Mouse (Mus musculus): ENCODE measurements around the gene Gbx1. TPM values are rescaled to one million over a fixed set of nuclear protein-coding genes. Genes with fewer than 3 reads are reported as not detected.
A peak's percentile ranks its signal among the peaks of the same experiment; 100 is the strongest.
"Not testable (repeated sequence)": the region's sequence is repeated elsewhere in the genome, so short reads cannot be mapped to it uniquely, and the experiment has no call there.

Gbx1 gene
- polyA plus RNA-seq (2015; fragmentation: Nextera tagmentation; extraction: Ambion mirVana), result not detected in 2 replicates

DNA sequence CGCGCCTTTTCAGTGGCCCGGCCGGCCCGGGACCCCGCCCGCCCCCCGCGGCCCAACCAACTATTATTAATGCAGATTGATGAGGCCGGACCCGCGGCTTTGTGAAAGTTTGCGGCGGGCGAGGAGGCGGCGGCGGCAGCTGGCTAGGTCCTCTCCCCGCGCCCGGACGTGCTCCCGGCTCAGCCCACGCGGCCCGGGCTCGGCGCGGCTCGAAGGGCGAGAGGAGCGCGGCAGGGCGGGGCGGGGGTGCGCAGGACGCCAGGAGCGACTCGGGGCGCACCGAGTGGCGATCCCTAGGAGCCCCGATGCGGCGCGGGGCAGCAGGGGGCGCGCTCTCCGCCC lies at the start of gene Gbx1:
Gbx1 (minus strand) TSS at position 314 of the 342 bp plus-strand sequence.
- Histone ChIP-seq H3K9me3 (ENCODE audit: low read length) (no peaks in the 10 kb centered on the region), H3K4me1 (ENCODE audit: insufficient read depth) (peaks cover 10% of the 10 kb centered on the region), H3K9ac (replicated peaks) (no peak within 1 kb of the TSS), H3K27ac (ENCODE audit: low read depth) (no peak within 1 kb of the TSS), H3K36me3 (replicated peaks; ENCODE audit: insufficient read depth, low read length) (no peaks in the 10 kb centered on the region), H3K4me2 (ENCODE audit: low read depth, low read length) (peak within 1 kb of the TSS; percentile 62), H3K27me3 (ENCODE audit: insufficient read depth, low read length) (peaks cover 90% of the 10 kb centered on the region), H3K4me3 (ENCODE audit: low read depth, low read length) (peak within 1 kb of the TSS; percentile 25)
- no peak for TF ChIP-seq EP300 (IDR thresholded peaks at IDR 0.05; ENCODE audit: low read depth)
- no peak for TF ChIP-seq CTCF (IDR thresholded peaks at IDR 0.05; ENCODE audit: low read depth)
- WGBS (ENCODE audit: insufficient replicate concordance), result 2% methylated on average over 27 of the region's 49 CpGs
- DNase-seq (peak; percentile 32), ATAC-seq (no peak)

DNA sequence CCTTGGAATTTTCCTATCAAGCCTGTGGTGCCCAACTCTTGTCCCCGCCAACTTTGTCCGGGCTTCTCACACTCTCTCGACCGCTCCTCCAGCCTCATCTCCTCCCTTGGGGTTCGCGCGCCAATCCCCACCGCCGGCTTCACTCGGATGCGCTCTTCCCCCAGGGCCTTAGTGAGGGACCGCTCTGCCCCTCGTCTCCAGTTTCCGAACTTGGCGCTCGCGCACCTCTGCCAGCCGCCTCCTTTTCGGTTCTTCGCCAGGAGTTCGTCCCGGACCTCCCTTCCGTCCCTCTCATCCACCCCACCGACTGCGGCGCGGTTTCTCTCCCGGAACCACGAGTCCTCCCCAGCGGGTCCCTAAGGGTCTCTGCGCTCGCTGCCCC lies 49.8 kb upstream of the Gbx1 start:
- H3K4me2 ChIP-seq (ENCODE audit: low read depth, low read length), result peak overlapping the region; percentile 93
- peak overlapping the region; percentile 70 for H3K27ac ChIP-seq (ENCODE audit: low read depth)
- WGBS (ENCODE audit: insufficient replicate concordance), result under 1% methylated on average over 32 of the region's 32 CpGs
- H3K9ac ChIP-seq (replicated peaks), result peak overlapping the region; percentile 79
- ATAC-seq (peak; percentile 15), DNase-seq (no peak)
- no peaks in the 10 kb centered on the region for H3K9me3 ChIP-seq (ENCODE audit: low read length)
- peak overlapping the region; percentile 66 for H3K4me3 ChIP-seq (ENCODE audit: low read depth, low read length)
- H3K27me3 ChIP-seq (ENCODE audit: insufficient read depth, low read length), result no peaks in the 10 kb centered on the region
- TF ChIP-seq CTCF (IDR thresholded peaks at IDR 0.05; ENCODE audit: low read depth) (no peak), EP300 (IDR thresholded peaks at IDR 0.05; ENCODE audit: low read depth) (no peak)
- H3K4me1 ChIP-seq (ENCODE audit: insufficient read depth), result peaks cover 19% of the 10 kb centered on the region
- peaks cover 30% of the 10 kb centered on the region for H3K36me3 ChIP-seq (replicated peaks; ENCODE audit: insufficient read depth, low read length)

DNA sequence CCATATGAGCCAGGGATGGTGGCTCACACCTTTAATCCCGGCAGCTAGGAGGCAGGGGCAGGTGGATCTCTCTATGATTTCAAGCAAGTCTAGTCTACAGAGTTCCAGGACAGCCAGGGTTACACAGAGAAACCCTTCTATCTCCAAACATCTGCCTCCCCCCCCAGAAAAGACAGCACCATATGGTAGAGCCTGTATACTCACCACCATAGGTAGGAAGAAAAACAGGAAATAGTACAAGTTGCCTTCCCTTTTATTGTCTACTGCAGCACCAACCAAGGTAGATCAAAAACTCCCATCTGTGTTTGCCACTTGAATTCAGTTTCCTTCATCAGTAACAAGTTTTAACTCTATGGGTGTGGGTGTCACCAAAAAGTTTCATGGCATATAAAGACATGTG lies 48.9 kb upstream of the Gbx1 start:
- Histone ChIP-seq H3K36me3 (replicated peaks; ENCODE audit: insufficient read depth, low read length) (peaks cover 37% of the 10 kb centered on the region), H3K27ac (ENCODE audit: low read depth) (no peak overlapping the region), H3K27me3 (ENCODE audit: insufficient read depth, low read length) (no peaks in the 10 kb centered on the region), H3K4me2 (ENCODE audit: low read depth, low read length) (peak overlapping the region; percentile 93), H3K9ac (replicated peaks) (no peak overlapping the region), H3K4me3 (ENCODE audit: low read depth, low read length) (peak overlapping the region; percentile 66; the same call in 1 of the 2 replicates), H3K4me1 (ENCODE audit: insufficient read depth) (peaks cover 19% of the 10 kb centered on the region), H3K9me3 (ENCODE audit: low read length) (no peaks in the 10 kb centered on the region)
- DNase-seq (no peak), ATAC-seq (no peak)
- 76% methylated on average over 1 of the region's 1 CpGs for WGBS (ENCODE audit: insufficient replicate concordance)
- TF ChIP-seq EP300 (IDR thresholded peaks at IDR 0.05; ENCODE audit: low read depth) (no peak), CTCF (IDR thresholded peaks at IDR 0.05; ENCODE audit: low read depth) (no peak)

DNA sequence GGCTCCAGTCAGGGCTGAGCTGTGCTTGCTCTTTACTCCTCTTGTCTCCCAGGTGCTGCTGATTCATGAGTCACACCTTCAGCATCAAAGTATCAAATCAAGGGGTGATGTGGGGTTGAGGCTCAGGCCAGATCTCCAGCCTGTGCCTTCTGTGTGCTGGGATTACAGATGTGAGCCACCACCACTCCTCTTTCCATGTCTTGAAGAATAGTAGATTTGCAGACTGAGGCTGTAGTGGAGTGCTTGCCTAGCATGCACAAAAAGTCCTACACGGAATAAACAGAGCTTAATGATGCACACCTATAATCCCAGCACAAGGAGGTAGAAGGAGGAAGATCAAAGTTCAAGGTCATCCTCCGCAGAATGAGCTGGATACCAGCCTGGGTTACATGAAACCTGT lies 29.7 kb upstream of the Gbx1 start, which contains the start of gene 4931409K22Rik:
4931409K22Rik (minus strand) TSS at position 101 of the 400 bp plus-strand sequence.
- no peak for TF ChIP-seq EP300 (IDR thresholded peaks at IDR 0.05; ENCODE audit: low read depth)
- no peak for TF ChIP-seq CTCF (IDR thresholded peaks at IDR 0.05; ENCODE audit: low read depth)
- no peaks in the 10 kb centered on the region for H3K9me3 ChIP-seq (ENCODE audit: low read length)
- no peak for ATAC-seq

DNA sequence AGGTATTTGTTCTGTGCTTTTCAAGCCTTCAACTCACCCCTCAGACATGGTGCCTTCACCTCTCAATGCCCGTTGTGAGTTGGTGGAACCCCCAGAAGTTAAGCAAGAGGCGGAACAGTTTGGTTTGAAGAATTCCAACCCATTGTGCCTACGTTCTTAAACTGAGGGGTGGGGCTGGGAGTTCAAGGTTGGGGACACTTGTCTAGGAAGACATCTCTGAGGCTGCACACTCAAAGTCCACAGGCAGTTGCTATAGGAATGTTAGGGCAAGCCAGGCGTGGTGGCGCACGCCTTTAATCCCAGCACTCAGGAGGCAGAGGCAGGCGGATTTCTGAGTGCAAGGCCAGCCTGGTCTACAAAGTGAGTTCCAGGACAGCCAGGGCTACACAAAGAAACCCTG lies 28.3 kb upstream of the Gbx1 start:
- not testable (repeated sequence) for H3K4me3 ChIP-seq (ENCODE audit: low read depth, low read length); H3K9me3 ChIP-seq (ENCODE audit: low read length); DNase-seq; H3K4me1 ChIP-seq (ENCODE audit: insufficient read depth); ATAC-seq; H3K36me3 ChIP-seq (replicated peaks; ENCODE audit: insufficient read depth, low read length); H3K9ac ChIP-seq (replicated peaks); H3K27ac ChIP-seq (ENCODE audit: low read depth); H3K4me2 ChIP-seq (ENCODE audit: low read depth, low read length)
- 87% methylated on average over 7 of the region's 7 CpGs for WGBS (ENCODE audit: insufficient replicate concordance)
- peaks cover 11% of the 10 kb centered on the region for H3K27me3 ChIP-seq (ENCODE audit: insufficient read depth, low read length)

More for the DNA sequence above, 29.7 kb upstream of the Gbx1 start, which contains the start of gene 4931409K22Rik:
- H3K36me3 ChIP-seq (replicated peaks; ENCODE audit: insufficient read depth, low read length), result no peaks in the 10 kb centered on the region
- no peaks in the 10 kb centered on the region for H3K4me1 ChIP-seq (ENCODE audit: insufficient read depth)
- no peak within 1 kb of the TSS for H3K4me3 ChIP-seq (ENCODE audit: low read depth, low read length)
- no peak for DNase-seq
- no peak within 1 kb of the TSS for H3K9ac ChIP-seq (replicated peaks)
- WGBS (ENCODE audit: insufficient replicate concordance), result 60% methylated on average over 2 of the region's 2 CpGs
- H3K4me2 ChIP-seq (ENCODE audit: low read depth, low read length), result no peak within 1 kb of the TSS
- H3K27me3 ChIP-seq (ENCODE audit: insufficient read depth, low read length), result 0 out of 2 replicates have a peak, but pooled peaks cover 4% of the 10 kb centered on the region
- H3K27ac ChIP-seq (ENCODE audit: low read depth), result no peak within 1 kb of the TSS

DNA sequence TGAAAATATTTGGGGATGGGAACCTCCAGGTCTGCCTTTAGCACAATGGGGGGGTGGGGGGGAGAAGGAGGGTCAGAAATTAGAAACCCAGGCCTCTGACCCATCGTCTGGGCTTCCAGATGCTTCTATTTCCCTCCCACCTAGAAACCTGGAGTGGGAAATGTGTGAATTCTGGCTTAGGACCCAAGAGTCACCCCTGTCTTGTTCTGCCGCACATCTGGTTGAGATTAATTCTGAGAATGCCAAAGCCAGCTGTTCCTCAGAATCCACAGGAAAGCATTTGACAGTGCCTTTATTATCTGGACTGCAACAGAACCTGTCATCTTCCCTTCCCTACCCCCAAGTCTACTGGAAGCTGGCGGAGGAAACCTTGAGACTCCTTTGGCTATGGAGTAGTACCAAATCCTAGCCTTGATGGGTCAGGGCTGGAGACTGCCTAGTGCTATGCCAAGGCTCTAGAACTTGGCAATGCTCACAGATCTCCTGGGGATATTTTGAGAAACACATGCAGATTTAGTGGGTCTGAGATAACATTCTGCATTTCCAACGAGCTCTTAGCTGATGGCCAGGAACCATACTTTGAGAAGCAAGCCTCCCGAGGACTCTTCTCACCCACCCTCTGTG lies 26.7 kb upstream of the Gbx1 start:
- ATAC-seq, result no peak
- Histone ChIP-seq H3K4me2 (ENCODE audit: low read depth, low read length) (no peak overlapping the region), H3K27ac (ENCODE audit: low read depth) (no peak overlapping the region), H3K9ac (replicated peaks) (no peak overlapping the region), H3K27me3 (ENCODE audit: insufficient read depth, low read length) (peaks cover 16% of the 10 kb centered on the region), H3K4me1 (ENCODE audit: insufficient read depth) (no peaks in the 10 kb centered on the region; the same call in 1 of the 2 replicates), H3K36me3 (replicated peaks; ENCODE audit: insufficient read depth, low read length) (no peaks in the 10 kb centered on the region), H3K4me3 (ENCODE audit: low read depth, low read length) (no peak overlapping the region), H3K9me3 (ENCODE audit: low read length) (no peaks in the 10 kb centered on the region)
- no peak for DNase-seq
- WGBS (ENCODE audit: insufficient replicate concordance), result 70% methylated on average over 5 of the region's 5 CpGs
- no peak for TF ChIP-seq EP300 (IDR thresholded peaks at IDR 0.05; ENCODE audit: low read depth)
- TF ChIP-seq CTCF (IDR thresholded peaks at IDR 0.05; ENCODE audit: low read depth), result no peak
